Mouse (Mus musculus) liver, postnatal 0 days (tissue): ENCODE results near the gene Fut8. TPM values are rescaled to one million over a fixed set of nuclear protein-coding genes. Genes with fewer than 3 reads are reported as not detected.
A peak's percentile ranks its signal among the peaks of the same experiment; 100 is the strongest.

Experiments used
- ATAC-seq: fragments of 200-750 bp; cut with Nextera tagmentation; 2 replicates; pipeline ENCODE4 v1.8.0; 2017; ENCODE audit warnings: mild to moderate bottlenecking, moderate library complexity
- DNase-seq: peaks from one replicate; pipeline ENCODE4 v3.0.0-alpha.2; 2016
- H3K27ac ChIP-seq: fragments of 300-500 bp; sonication (generic); 2 replicates; pipeline ENCODE4 v1.5.1; 2014; ENCODE audit warnings: antibody characterized with exemption, moderate library complexity, mild to moderate bottlenecking, low read depth
- H3K27me3 ChIP-seq: fragments of 300-500 bp; sonication (generic); 2 replicates; pipeline ENCODE4 v1.6.1; 2014; ENCODE audit warnings: low read length, control low read depth, mixed read lengths; ENCODE audit not compliant: insufficient read depth
- H3K36me3 ChIP-seq: fragments of 300-500 bp; sonication (generic); replicated peaks from 2 replicates; pipeline ENCODE4 v1.6.1; 2014; ENCODE audit warnings: mild to moderate bottlenecking, control low read depth, low read length, moderate library complexity, mixed read lengths; ENCODE audit not compliant: insufficient read depth
- H3K4me1 ChIP-seq: fragments of 300-500 bp; sonication (generic); 2 replicates; pipeline ENCODE4 v1.6.1; 2014; ENCODE audit warnings: antibody characterized with exemption, mild to moderate bottlenecking, control low read depth; ENCODE audit not compliant: insufficient read depth
- H3K4me2 ChIP-seq: fragments of 300-500 bp; sonication (generic); 2 replicates; pipeline ENCODE4 v1.6.1; 2014; ENCODE audit warnings: low read depth, mild to moderate bottlenecking, low read length, moderate library complexity, mixed read lengths
- H3K4me3 ChIP-seq: fragments of 300-500 bp; sonication (generic); 2 replicates; pipeline ENCODE4 v1.5.1; 2014; ENCODE audit warnings: low read depth, low read length
- H3K9ac ChIP-seq: fragments of 300-500 bp; sonication (generic); replicated peaks from 2 replicates; pipeline ENCODE4 v1.6.1; 2014; ENCODE audit warnings: mild to moderate bottlenecking, moderate library complexity
- H3K9me3 ChIP-seq: fragments of 300-500 bp; sonication (generic); 2 replicates; pipeline ENCODE4 v1.6.1; 2016; ENCODE audit warnings: mild to moderate bottlenecking, control low read depth, low read length, mixed read lengths
- CTCF ChIP-seq: sonication (generic); IDR thresholded peaks from 2 replicates; pipeline ENCODE4 v1.5.1; 2016; ENCODE audit warnings: antibody characterized with exemption, low read depth
- EP300 ChIP-seq: IDR thresholded peaks from 2 replicates; pipeline ENCODE4 v1.6.1; 2016; ENCODE audit warnings: antibody characterized with exemption, low read depth, mild to moderate bottlenecking
- WGBS: fragments of 180-500 bp; shearing (Covaris S2); extraction: QIAGEN DNeasy Blood & Tissue Kit; methylation state at CpG from one replicate; pipeline ENCODE4 v1.1.7; 2014; ENCODE audit not compliant: insufficient replicate concordance; 5-methylcytosine and 5-hydroxymethylcytosine counted together
- polyA plus RNA-seq: library from polyadenylated mRNA; unstranded; fragments of >200 nt; fragmentation: Nextera tagmentation; extraction: Ambion mirVana; gene quantifications from 2 replicates; pipeline ENCODE4 v1.2.1, GENCODE M21; 2015

Fut8 gene
- polyA plus RNA-seq, 1 experiment from 2014 or later: 8.6 TPM

DNA sequence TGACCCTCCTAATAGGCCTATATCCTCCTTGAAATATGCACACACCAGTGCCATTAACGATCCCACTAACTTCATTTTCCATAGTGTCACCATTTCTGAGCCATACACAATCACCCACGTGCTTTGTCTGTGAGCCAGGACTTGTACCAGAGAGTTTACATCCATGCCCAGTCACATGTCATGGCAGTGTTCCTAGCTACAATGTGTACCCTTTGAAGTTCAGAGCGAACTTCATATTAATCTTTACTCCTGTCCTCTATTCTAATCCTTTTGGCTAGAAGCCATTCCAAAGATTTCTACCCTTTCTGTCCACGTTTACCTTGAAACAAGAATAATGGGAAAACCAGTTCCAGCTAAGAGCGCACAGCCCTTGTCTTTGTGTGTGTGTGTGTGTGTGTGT, 31.1 kb upstream of the Fut8 start:
- H3K4me1 ChIP-seq: no peaks in the 10 kb centered on the region
- ATAC-seq (no peak), DNase-seq (no peak)
- H3K27ac ChIP-seq: no peak overlapping the region
- 80% methylated on average over 5 of the region's 5 CpGs for WGBS
- H3K9ac ChIP-seq: no peak overlapping the region
- no peaks in the 10 kb centered on the region for H3K9me3 ChIP-seq
- H3K27me3 ChIP-seq: no peaks in the 10 kb centered on the region
- no peak for TF ChIP-seq CTCF
- no peak for TF ChIP-seq EP300
- no peak overlapping the region for H3K4me2 ChIP-seq
- H3K36me3 ChIP-seq: no peaks in the 10 kb centered on the region
- no peak overlapping the region for H3K4me3 ChIP-seq

DNA sequence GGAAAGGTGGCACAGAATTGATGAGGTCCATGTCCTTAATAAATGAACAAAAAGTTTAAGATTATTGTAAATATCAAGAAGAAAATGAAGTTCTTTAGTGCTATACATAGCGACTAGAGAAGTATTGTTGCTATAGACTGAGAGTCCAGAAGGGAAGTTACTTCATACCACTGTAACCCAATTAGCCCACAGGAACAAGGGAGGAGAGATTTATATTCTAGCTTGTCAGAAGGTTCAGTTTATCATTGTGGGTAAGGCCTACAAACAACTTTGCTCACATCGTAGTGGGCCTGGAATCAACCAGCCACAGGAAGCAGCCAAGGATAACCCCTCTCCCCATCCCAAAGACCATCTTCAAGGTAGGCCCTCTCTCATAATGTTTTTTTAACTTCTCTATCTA, 29.9 kb upstream of the Fut8 start:
- Histone ChIP-seq H3K4me1 (no peaks in the 10 kb centered on the region), H3K9ac (no peak overlapping the region), H3K27ac (no peak overlapping the region), H3K4me2 (no peak overlapping the region), H3K27me3 (no peaks in the 10 kb centered on the region), H3K9me3 (no peaks in the 10 kb centered on the region), H3K4me3 (no peak overlapping the region), H3K36me3 (no peaks in the 10 kb centered on the region)
- ATAC-seq: no peak
- TF ChIP-seq EP300 (no peak), CTCF (no peak)
- DNase-seq: no peak
- WGBS: 38% methylated on average over 2 of the region's 2 CpGs

DNA sequence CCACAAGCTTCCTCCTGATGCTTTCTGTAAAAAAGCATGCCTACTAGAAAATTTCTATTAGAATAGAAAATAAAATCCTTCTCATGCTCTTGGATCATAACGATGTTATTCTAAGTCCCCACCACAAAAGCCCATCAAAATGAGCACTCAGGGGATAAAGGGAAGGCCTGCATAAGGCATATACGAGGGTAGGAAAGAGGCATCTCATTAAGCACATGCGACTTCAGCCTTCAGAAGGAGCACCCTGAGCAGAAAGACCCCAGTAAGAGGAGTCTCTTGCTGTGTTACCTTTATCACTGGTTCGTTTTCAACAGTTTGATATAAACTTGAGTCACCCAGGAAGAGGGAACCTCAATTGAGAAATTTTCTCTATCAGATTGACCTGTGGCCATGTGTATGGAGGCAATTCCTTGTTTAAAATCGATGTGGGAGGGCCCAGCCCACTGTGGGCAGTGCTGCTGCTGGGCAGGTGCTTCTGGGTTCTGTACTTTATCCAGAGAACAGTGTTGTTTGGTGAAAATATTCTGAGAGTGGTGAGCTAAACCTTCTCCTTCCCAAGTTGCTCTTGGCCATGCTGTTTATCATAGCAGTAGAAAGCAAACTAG, 29.2 kb upstream of the Fut8 start:
- Histone ChIP-seq H3K27me3 (no peaks in the 10 kb centered on the region), H3K4me1 (no peaks in the 10 kb centered on the region), H3K4me2 (no peak overlapping the region), H3K27ac (no peak overlapping the region), H3K9me3 (no peaks in the 10 kb centered on the region), H3K4me3 (no peak overlapping the region), H3K36me3 (no peaks in the 10 kb centered on the region), H3K9ac (no peak overlapping the region)
- DNase-seq: no peak
- peak; percentile 38; the same call in 1 of the 2 replicates for ATAC-seq
- TF ChIP-seq EP300: no peak
- TF ChIP-seq CTCF: no peak
- WGBS: 63% methylated on average over 5 of the region's 5 CpGs

DNA sequence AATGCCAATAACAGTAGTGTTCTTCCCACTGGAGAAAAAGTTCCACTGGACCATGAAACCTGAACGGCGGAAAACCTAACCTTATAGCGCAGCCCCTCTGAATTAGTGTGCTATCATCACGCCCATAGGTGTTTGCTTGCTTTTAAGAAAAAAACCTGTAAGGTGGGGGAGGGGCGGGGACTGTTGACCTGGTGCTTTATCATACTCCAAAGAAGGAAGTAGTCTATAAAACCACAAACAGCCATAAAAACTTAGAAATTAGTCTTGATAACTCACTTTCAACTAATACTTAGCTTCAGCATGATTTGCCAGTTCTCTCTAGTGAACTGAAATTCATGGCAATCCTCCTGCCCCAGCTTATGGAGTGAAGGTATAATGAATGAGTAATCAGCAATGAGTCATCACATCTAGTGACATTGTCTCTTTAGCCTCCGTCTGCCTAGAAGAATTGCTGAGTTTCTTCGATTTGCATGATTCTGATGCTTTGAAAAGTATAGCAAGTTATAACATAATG, 26.2 kb upstream of the Fut8 start:
- Histone ChIP-seq H3K9me3 (no peaks in the 10 kb centered on the region), H3K4me2 (no peak overlapping the region), H3K27ac (no peak overlapping the region), H3K36me3 (no peaks in the 10 kb centered on the region), H3K9ac (no peak overlapping the region), H3K4me3 (no peak overlapping the region), H3K27me3 (no peaks in the 10 kb centered on the region), H3K4me1 (peaks cover 3% of the 10 kb centered on the region; the same call in 1 of the 2 replicates)
- ATAC-seq: no peak
- no peak for DNase-seq
- 59% methylated on average over 7 of the region's 7 CpGs for WGBS
- TF ChIP-seq CTCF: no peak
- no peak for TF ChIP-seq EP300

DNA sequence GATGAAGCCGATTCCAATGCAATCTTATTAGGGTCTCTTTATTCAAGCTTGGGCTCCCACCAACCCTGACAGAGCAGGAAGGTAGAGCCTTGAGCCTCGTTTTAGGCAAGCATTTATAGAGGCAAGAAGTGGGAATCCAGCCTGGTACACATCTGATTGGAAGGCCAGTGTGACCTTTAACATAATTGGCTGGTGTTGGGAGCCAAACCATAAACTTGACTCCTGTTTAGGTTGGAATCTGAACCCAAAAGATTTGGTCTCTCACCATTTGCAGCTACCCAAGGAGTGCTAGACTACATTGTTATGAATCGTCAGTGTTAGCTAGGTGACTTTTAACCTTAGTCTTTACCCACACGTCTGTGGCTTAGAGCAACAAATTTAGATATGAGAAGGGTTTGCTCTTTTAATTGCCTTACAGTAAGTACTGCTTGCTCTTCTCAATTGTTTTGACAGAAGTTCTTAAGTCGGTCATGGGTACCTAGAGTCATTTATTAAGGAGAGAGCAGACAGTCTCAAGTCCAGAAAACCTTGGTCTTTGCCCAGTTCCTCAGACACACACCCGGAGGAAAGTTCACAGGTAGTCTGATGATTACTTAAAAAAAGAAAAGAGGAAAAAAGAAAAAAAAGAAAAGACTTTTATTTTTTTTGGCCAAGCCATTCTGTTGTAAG, 23.9 kb upstream of the Fut8 start:
- no peak for TF ChIP-seq EP300
- TF ChIP-seq CTCF: no peak
- ATAC-seq: no peak
- 69% methylated on average over 6 of the region's 6 CpGs for WGBS
- Histone ChIP-seq H3K27ac (no peak overlapping the region), H3K9me3 (no peaks in the 10 kb centered on the region), H3K4me1 (peaks cover 3% of the 10 kb centered on the region; the same call in 1 of the 2 replicates), H3K4me3 (no peak overlapping the region), H3K4me2 (no peak overlapping the region), H3K27me3 (no peaks in the 10 kb centered on the region), H3K9ac (no peak overlapping the region), H3K36me3 (no peaks in the 10 kb centered on the region)
- DNase-seq: no peak

DNA sequence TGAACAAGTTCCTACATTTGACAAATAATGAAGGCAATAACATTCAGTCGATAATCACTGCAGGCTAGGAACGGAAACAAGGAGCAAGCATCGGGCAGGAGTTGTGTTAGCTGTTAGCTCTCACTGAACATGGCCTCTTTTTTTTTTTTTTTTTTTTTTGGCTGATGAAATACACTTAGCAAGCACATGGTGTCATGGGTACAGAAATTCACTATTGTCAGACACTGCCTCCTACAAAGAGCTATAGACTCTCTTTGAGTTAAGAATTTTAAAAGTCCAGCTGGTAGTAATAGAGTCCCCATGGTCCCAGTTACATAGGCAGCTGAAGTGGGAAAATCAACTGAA, 23.4 kb upstream of the Fut8 start:
- ATAC-seq: no peak
- Histone ChIP-seq H3K27ac (no peak overlapping the region), H3K27me3 (no peaks in the 10 kb centered on the region), H3K4me1 (peaks cover 3% of the 10 kb centered on the region; the same call in 1 of the 2 replicates), H3K4me3 (no peak overlapping the region), H3K36me3 (no peaks in the 10 kb centered on the region), H3K9ac (no peak overlapping the region), H3K9me3 (no peaks in the 10 kb centered on the region), H3K4me2 (no peak overlapping the region)
- TF ChIP-seq EP300: no peak
- TF ChIP-seq CTCF: no peak
- 83% methylated on average over 3 of the region's 3 CpGs for WGBS
- DNase-seq: no peak
